Mouse (Mus musculus) bone marrow macrophage, adult 2 months (primary cell): ENCODE data around the gene Gpx6.

Experiments
- CTCF ChIP-seq: IDR thresholded peaks from 2 replicates; pipeline ENCODE4 v1.5.1; 2012; ENCODE audit warnings: low read depth, mild to moderate bottlenecking, low read length, moderate library complexity
- POLR2A ChIP-seq: IDR thresholded peaks from 2 replicates; pipeline ENCODE4 v1.6.1; 2012; ENCODE audit warnings: mild to moderate bottlenecking, low read depth, low read length, borderline replicate concordance

DNA sequence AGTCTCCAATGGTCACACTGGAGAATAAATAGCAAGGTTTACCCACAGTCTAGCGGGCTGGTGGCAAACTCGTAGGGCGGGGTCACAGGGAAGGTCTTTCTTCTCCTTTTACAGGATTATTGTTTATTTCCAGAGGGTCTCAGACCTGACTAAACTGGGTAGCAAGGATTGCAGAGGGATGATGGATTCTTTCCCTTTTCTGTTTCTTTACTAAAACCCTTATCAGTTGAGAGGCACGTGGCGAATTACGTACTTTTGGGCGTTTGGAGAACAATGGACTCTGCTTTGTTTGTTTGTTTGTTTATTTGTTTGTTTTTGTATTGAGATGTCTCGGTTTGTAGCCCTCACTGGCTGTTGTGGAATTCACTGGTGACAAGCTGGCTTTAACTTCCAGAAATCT lies 32.8 kb upstream of the Gpx6 start:
- TF ChIP-seq CTCF (no peak), POLR2A (no peak)
